Mouse (Mus musculus) heart, postnatal 0 days (tissue): ENCODE results near the gene Kera. TPM values are rescaled to one million over a fixed set of nuclear protein-coding genes. Genes with fewer than 3 reads are reported as not detected.

Experiments used
- ATAC-seq: fragments of 200-750 bp; cut with Nextera tagmentation; 2 replicates; pipeline ENCODE4 v1.8.0; 2017; ENCODE audit warnings: low read depth, moderate number of reproducible peaks, moderate library complexity; ENCODE audit not compliant: insufficient read depth
- DNase-seq: peaks from one replicate; pipeline ENCODE4 v3.0.0-alpha.2; 2016; ENCODE audit warnings: low spot score
- H3K27ac ChIP-seq: fragments of 300-500 bp; sonication (generic); 2 replicates; pipeline ENCODE4 v1.5.1; 2014; ENCODE audit warnings: low read depth, mild to moderate bottlenecking
- H3K27me3 ChIP-seq: fragments of 300-500 bp; sonication (generic); 2 replicates; pipeline ENCODE4 v1.6.1; 2014; ENCODE audit warnings: low read length, mixed read lengths; ENCODE audit not compliant: control insufficient read depth, insufficient read depth
- H3K36me3 ChIP-seq: fragments of 300-500 bp; sonication (generic); replicated peaks from 2 replicates; pipeline ENCODE4 v1.6.1; 2014; ENCODE audit warnings: low read length, mixed read lengths; ENCODE audit not compliant: control insufficient read depth, insufficient read depth
- H3K4me1 ChIP-seq: fragments of 300-500 bp; sonication (generic); 2 replicates; pipeline ENCODE4 v1.6.1; 2014; ENCODE audit warnings: antibody characterized with exemption; ENCODE audit not compliant: control insufficient read depth, insufficient read depth
- H3K4me2 ChIP-seq: fragments of 300-500 bp; sonication (generic); 2 replicates; pipeline ENCODE4 v1.6.1; 2014; ENCODE audit warnings: low read depth, mild to moderate bottlenecking, low read length, moderate library complexity
- H3K4me3 ChIP-seq: fragments of 300-500 bp; sonication (generic); 2 replicates; pipeline ENCODE4 v1.5.1; 2014; ENCODE audit warnings: low read depth, low read length
- H3K9ac ChIP-seq: fragments of 300-500 bp; sonication (generic); replicated peaks from 2 replicates; pipeline ENCODE4 v1.6.1; 2014; ENCODE audit warnings: low read depth, low read length, mixed read lengths
- H3K9me3 ChIP-seq: fragments of 300-500 bp; sonication (generic); replicated peaks from 2 replicates; pipeline ENCODE4 v1.6.1; 2016; ENCODE audit warnings: low read length; ENCODE audit not compliant: control insufficient read depth
- CTCF ChIP-seq: IDR thresholded peaks from 2 replicates; pipeline ENCODE4 v1.5.1; 2016; ENCODE audit warnings: antibody characterized with exemption, control low read depth, low read depth
- EP300 ChIP-seq: IDR thresholded peaks from 2 replicates; pipeline ENCODE4 v1.6.1; 2016; ENCODE audit warnings: antibody characterized with exemption, low read depth
- WGBS: fragments of 180-500 bp; shearing (Covaris S2); extraction: QIAGEN DNeasy Blood & Tissue Kit; methylation state at CpG from one replicate; pipeline ENCODE4 v1.1.7; 2014; 5-methylcytosine and 5-hydroxymethylcytosine counted together
- polyA plus RNA-seq: library from polyadenylated mRNA; unstranded; fragments of >200 nt; fragmentation: Nextera tagmentation; extraction: Ambion mirVana; gene quantifications from 2 replicates; pipeline ENCODE4 v1.2.1, GENCODE M21; 2015
- total RNA-seq: library from RNA; depleted of rRNA; stranded (reverse); fragments of >200 nt; gene quantifications from 2 replicates; pipeline ENCODE4 v1.2.3, GENCODE M21; 2014; ENCODE audit warnings: low replicate concordance

Kera gene
- total and polyA plus RNA-seq, 2 experiments from 2014 or later, result 0.04 TPM; not detected in 1

DNA sequence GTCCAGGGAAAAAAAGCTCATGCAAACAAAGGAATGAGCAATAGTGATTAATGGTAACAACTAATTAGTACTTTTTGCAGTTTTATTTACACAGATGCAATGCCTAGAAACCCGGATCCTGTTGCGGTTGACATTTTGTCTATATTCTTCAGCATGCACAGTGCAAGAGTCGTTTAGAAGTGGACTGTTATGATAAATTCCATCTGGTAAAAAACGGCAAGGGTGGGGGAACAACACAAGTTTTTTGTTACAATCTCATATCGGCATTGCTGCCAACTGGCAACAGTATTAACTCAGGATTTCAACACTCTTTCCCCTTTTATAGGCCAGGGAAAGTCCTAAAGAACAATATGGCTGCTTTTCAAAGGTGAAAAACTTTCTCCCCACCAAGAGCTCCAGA, 19.5 kb upstream of the Kera start:
- H3K9ac ChIP-seq, result no peak overlapping the region
- TF ChIP-seq CTCF, result no peak
- TF ChIP-seq EP300, result no peak
- peak overlapping the region; percentile 43; the same call in 1 of the 2 replicates for H3K27ac ChIP-seq
- peaks cover 7% of the 10 kb centered on the region for H3K4me1 ChIP-seq
- WGBS, result 65% methylated on average over 5 of the region's 5 CpGs
- H3K36me3 ChIP-seq, result no peaks in the 10 kb centered on the region
- H3K4me2 ChIP-seq, result no peak overlapping the region
- DNase-seq, result peak; percentile 26
- H3K4me3 ChIP-seq, result no peak overlapping the region
- ATAC-seq, result no peak
- no peaks in the 10 kb centered on the region for H3K9me3 ChIP-seq
- no peaks in the 10 kb centered on the region for H3K27me3 ChIP-seq

DNA sequence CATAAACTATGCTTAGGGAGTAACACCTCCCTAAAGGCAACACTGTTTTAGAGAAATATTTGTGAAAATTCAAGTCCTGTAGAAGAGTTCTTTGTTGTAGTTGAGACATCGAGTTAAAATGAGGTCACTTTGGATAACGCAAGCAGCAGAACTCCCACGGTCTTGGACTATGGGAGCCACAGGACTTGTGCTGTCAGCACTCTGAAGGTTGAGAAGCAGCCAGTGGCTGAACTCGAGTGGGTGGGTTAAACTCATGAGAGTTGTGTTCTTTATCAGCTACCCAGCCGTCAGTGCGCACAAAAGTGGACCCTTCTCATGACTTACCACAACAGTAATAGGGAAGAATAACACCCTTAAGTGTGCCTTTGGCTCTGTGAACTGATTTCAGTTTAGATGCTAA, 17.1 kb upstream of the Kera start:
- TF ChIP-seq CTCF (no peak), EP300 (no peak)
- no peaks in the 10 kb centered on the region for H3K36me3 ChIP-seq
- H3K4me1 ChIP-seq, result no peaks in the 10 kb centered on the region
- no peak overlapping the region for H3K9ac ChIP-seq
- no peaks in the 10 kb centered on the region for H3K9me3 ChIP-seq
- ATAC-seq, result no peak; the same call in 1 of the 2 replicates
- H3K4me2 ChIP-seq, result no peak overlapping the region
- H3K27ac ChIP-seq, result 0 out of 2 replicates have a peak overlapping the region, but pooled peaks have one; percentile 7
- H3K27me3 ChIP-seq, result no peaks in the 10 kb centered on the region
- DNase-seq, result peak; percentile 41
- no peak overlapping the region for H3K4me3 ChIP-seq
- 31% methylated on average over 6 of the region's 6 CpGs for WGBS

DNA sequence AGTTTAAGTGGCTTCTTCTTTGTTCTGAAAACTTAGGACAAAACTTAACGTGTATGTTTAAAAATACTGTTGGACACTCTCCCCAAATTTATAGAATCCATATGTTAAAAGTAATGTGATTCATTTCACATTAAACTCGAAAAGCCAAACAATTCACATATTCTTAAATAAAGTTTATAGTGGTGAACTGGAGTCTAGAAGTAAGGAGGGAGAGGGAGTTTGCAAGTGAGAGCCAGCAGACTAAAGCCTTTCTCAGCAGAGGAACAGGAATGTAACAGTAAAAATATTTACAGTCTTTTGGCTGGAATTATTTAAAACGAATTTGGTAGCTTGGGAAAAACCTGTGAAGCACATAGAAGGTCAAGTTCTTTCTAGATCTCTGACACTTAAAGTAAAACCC, 15.6 kb upstream of the Kera start:
- Histone ChIP-seq H3K4me3 (no peak overlapping the region), H3K9me3 (no peaks in the 10 kb centered on the region), H3K36me3 (no peaks in the 10 kb centered on the region), H3K4me1 (no peaks in the 10 kb centered on the region), H3K9ac (no peak overlapping the region), H3K27me3 (no peaks in the 10 kb centered on the region), H3K4me2 (no peak overlapping the region), H3K27ac (no peak overlapping the region)
- WGBS, result 38% methylated on average over 3 of the region's 3 CpGs
- DNase-seq, result no peak
- no peak for ATAC-seq
- TF ChIP-seq CTCF, result no peak
- TF ChIP-seq EP300, result no peak

DNA sequence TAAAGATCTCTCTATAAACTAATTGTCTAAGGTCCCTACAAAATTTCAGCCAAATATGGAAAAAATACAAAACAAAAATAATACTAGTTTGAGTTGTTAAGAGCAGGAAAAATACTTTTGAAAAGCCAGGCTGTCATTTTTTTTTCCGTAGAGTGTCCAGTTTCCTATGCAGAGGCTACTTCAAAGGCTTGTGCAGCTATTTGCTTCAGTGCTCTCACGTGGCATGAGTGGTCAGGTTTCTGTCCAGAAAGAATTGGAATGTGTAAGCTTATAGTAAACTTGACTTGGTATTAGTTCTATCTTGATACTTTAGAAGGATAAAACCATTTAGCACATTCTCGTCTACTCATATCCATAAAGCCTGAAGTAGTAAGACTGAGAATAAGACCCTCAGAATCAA, 15.0 kb upstream of the Kera start:
- Histone ChIP-seq H3K27ac (no peak overlapping the region), H3K4me1 (no peaks in the 10 kb centered on the region), H3K27me3 (no peaks in the 10 kb centered on the region), H3K9ac (no peak overlapping the region), H3K36me3 (no peaks in the 10 kb centered on the region), H3K4me2 (no peak overlapping the region), H3K4me3 (no peak overlapping the region), H3K9me3 (no peaks in the 10 kb centered on the region)
- ATAC-seq (no peak), DNase-seq (no peak)
- no peak for TF ChIP-seq CTCF
- no peak for TF ChIP-seq EP300
- 66% methylated on average over 3 of the region's 3 CpGs for WGBS

DNA sequence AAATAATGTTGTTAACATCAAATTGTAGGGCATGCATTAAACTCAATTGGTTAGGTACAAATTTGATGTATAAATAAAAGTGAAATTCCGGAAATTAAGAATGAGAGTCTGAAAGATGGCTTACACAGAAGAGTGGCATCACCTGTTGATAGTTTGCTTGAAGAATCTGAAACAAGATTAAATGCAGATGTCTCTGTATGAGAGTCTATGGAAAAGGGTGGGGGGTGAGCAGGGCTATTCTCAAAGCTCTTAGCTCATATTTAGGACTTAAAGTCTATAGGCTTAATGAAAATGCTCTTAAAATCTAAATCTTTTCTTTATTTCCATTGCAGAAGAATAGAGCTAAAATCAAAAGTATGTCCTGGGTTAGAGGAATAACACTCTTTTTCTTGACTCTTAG, 11.0 kb upstream of the Kera start:
- no peak overlapping the region for H3K4me3 ChIP-seq
- H3K9me3 ChIP-seq, result no peaks in the 10 kb centered on the region
- ATAC-seq (no peak), DNase-seq (no peak)
- no peaks in the 10 kb centered on the region for H3K27me3 ChIP-seq
- 69% methylated on average over 1 of the region's 1 CpGs for WGBS
- H3K27ac ChIP-seq, result no peak overlapping the region
- no peaks in the 10 kb centered on the region for H3K36me3 ChIP-seq
- TF ChIP-seq CTCF, result no peak
- no peak for TF ChIP-seq EP300
- no peak overlapping the region for H3K9ac ChIP-seq
- H3K4me2 ChIP-seq, result no peak overlapping the region
- no peaks in the 10 kb centered on the region for H3K4me1 ChIP-seq

DNA sequence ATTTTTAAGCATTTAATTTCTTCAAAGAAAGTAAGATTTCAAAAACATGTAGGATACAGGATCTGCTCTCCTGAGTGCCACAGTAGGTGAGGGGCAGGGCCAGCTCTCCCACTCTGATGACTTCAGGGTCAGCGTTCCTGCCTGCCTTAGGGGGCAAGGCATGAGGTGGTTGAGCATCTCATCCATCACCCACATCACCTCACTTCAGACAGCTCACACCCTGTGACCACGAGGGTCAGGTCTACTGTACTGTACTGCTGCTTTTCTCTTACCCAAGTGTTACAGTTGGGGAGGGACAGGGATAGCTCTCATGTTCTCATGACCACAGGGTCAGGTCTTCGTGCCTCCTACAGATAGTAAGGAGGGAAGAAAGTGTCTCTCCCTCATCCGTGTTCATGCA, 4.9 kb upstream of the Kera start:
- DNase-seq (no peak), ATAC-seq (no peak)
- no peak for TF ChIP-seq CTCF
- TF ChIP-seq EP300, result no peak
- Histone ChIP-seq H3K36me3 (no peaks in the 10 kb centered on the region), H3K27ac (no peak overlapping the region), H3K9ac (no peak overlapping the region), H3K4me1 (no peaks in the 10 kb centered on the region), H3K27me3 (no peaks in the 10 kb centered on the region), H3K9me3 (no peaks in the 10 kb centered on the region), H3K4me3 (no peak overlapping the region), H3K4me2 (no peak overlapping the region)
- WGBS, result 55% methylated on average over 4 of the region's 4 CpGs
